Mouse (Mus musculus): ENCODE measurements around the gene Gm10135.
"Not testable (repeated sequence)": the region's sequence is repeated elsewhere in the genome, so short reads cannot be mapped to it uniquely, and the experiment has no call there.

Gm10135 gene

DNA sequence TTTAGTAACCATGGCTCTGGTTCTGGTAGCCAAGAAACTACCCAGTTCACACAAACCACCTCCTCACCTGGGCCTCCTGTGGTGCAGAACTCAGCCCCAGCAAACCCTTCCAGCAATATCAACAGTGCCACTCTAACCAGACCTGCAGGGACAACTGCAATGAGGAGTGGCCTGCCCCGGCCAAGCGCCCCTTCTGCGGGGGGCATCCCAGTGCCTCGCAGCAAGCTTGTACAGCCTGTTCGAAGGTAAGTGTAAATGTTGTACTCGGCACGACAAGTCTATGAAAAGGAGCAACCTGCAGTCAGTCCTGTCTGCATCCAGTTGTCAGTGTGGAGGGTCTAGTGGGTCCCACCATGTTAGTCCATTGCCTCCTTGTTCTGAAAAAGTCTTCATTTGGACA is at the start of gene Gm10135:
Gm10135 (minus strand) TSS at position 101 of the 400 bp plus-strand sequence.
- no peak for DNase-seq (ENCODE audit: low spot score in 2 of 2)

GRCm38 (mm10) chr5:73023801-73024200 is 49.3 kb upstream of the Gm10135 start:
- no peak for DNase-seq (ENCODE audit: low spot score in 2 of 2)

DNA sequence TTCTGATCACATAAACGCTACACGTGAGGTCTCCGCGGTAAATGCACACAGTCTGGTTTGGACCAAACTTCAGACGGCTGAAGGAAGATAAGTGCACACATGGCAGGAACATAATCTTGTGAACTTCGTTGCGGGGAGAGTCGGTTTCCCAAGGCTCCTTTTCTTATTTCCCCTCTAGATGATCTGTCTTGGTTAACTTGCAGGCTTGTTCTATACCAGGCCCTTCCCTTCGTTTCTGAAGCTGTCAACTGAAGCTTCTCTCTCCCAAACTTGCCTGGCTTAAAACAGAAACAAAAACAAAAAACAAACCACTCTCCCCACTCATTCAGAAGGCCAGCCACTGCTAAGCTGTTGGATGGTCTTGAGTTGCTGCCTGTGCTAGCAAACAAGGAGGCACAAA is 40.2 kb upstream of the Gm10135 start:
- DNase-seq (ENCODE audit: low spot score in 2 of 2) = no peak

DNA sequence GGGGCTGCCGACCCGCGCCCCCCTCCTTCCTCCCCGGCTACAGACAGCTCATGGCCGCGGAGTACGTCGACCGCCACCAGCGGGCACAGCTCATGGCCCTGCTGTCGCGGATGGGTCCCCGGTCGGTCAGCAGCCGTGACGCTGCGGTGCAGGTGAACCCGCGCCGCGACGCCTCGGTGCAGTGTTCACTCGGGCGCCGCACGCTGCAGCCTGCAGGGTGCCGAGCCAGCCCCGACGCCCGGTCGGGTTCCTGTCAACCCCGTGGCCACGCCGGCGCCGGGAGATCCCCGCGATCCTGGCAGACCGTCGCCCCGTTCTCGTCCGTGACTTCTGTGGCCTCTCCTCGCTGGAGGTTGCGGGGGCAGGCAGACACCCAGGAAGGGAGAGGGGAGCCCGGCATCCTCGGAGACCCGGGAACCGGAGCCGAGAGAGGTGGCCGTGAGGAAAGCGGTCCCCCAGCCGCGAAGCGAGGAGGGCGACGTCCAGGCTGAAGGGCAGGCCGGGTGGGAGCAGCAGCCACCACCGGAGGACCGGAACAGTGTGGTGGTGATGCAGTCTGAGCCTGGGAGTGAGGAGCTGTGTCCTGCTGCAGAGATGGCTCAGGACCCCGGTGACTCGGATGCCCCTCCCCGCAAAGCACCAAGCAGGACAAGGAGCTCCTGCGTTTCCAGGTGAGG is 39.2 kb upstream of the Gm10135 start:
- not testable (repeated sequence) for DNase-seq (ENCODE audit: low spot score in 2 of 2)

DNA sequence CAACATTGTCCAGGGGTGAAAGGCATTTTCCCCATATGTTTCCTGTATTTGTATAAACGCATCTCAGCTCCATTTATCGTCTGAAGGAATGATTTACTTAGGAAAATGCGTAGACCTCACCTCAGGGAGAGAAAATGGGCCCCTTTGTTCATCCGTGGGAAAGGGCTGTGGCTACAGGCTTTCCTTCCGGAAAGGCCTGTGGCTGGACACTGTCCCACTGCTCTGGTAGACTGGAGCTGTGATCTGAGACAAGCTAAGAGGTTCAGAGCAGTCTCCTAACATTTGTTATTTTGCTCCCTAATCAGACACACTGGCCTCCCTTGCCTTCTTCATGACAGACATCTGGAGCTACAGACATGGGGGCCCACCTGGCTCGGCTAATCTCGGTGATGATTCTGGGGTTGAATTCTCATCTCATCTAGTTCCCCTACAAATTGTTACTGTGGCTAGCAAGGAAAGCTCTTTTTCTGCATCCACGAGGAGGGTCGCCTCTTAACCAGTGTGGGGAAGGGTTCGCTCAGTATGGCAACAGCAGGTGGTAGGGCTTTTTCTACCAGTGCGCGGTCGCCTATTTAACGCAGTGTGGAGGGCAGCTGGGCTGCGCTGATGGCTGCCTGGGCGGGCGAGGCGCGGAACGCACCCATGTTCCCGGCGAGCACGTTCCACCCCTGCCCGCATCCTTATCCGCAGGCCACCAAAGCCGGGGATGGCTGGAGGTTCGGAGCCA is 38.5 kb upstream of the Gm10135 start:
- DNase-seq (ENCODE audit: low spot score in 2 of 2) = not testable (repeated sequence)

DNA sequence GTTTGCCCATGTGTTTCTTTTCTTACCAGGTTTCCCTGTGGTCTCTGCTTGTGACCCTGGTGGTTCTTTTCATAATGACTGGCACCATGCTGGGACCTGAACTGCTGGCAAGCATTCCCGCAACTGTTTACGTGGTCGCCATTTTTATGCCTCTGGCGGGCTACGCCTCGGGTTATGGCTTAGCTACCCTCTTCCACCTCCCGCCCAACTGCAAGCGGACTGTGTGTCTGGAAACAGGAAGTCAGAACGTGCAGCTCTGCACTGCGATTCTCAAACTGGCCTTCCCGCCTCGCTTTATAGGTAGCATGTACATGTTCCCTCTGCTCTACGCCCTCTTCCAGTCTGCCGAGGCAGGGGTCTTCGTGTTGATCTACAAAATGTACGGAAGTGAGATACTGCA is 37.3 kb upstream of the Gm10135 start:
- DNase-seq (ENCODE audit: low spot score in 2 of 2) = not testable (repeated sequence)

- not testable (repeated sequence) for DNase-seq (ENCODE audit: low spot score in 2 of 2)
Observed at GRCm38 (mm10) chr5:73008230-73008629, 33.7 kb upstream of the Gm10135 start.

DNA sequence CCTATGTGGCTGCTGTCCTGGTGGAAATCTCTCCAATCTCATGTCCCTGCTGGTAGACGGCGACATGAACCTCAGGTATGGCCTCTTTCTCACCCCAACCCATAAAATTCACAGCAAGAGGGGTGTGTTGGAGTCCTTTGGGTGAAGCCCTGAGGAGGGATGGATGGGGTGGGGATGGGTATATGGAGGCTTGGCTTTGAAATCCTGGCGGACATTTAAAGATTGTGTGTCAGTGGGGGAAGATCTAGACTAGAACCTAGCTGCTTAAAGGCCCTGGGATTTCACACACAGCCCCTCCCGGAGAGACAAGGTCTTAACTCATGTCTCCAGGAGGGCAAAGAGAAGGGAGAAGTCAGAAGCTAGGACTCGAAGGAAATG is 33.1 kb upstream of the Gm10135 start:
- no peak for DNase-seq (ENCODE audit: low spot score in 2 of 2)

DNA sequence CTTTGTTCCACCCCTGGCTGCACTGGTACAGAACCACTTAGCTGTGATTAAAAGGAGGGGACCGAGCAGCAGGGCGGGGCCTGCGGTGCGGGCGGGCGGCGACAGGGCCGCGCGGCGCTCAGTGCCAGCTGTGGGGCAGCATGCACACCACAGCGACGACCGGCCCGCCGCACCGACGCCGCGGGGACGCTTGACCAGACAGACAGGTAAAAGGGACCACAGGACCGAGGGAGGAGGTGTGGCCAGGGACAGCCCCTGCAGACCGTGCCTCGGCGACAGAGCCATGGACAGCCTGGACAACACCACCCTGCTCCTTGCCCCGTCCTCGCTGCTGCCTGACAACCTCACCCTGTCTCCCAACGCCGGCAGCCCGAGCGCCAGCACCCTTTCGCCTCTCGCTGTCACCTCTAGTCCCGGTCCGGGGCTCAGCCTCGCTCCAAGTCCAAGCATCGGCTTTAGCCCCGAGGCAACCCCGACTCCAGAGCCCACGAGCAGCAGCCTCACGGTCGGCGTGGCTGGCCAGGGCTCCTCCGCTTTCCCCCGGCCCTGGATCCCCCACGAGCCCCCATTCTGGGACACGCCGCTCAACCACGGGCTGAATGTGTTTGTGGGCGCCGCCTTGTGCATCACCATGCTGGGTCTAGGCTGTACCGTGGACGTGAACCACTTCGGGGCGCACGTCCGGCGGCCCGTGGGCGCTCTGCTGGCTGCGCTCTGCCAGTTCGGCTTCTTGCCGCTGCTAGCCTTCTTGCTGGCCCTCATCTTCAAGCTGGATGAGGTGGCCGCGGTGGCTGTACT is 32.5 kb upstream of the Gm10135 start, which contains the start of gene Slc10a4:
Slc10a4 (plus strand) TSS at position 100 of the 798 bp plus-strand sequence.
- no peak for DNase-seq (ENCODE audit: low spot score in 2 of 2)

DNA sequence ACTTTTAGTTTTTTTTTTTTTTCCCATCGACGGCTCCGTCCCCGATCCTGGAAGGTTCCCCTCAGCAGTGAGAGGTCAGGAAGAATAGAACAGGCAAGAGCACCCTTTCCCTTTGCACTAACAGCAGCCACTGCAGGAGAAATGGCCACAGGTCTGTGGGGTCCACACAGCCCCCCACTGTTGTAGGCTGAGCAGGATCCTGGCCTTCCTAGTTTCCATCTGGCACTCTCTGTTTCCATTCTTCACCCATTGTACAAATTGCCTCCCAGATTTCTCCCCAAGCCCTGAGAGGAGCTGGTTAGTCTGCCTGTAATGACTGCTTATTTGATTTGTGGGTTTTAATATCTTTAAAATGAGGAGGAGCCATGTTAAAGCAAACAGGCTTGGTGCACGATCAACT is 29.5 kb upstream of the Gm10135 start:
- DNase-seq (ENCODE audit: low spot score in 2 of 2) = no peak

GRCm38 (mm10) chr5:72998546-72998945 is 24.0 kb upstream of the Gm10135 start:
- DNase-seq (ENCODE audit: low spot score in 2 of 2) = not testable (repeated sequence)

GRCm38 (mm10) chr5:72995379-72995778 is 20.9 kb upstream of the Gm10135 start:
- no peak for DNase-seq (ENCODE audit: low spot score in 2 of 2)

DNA sequence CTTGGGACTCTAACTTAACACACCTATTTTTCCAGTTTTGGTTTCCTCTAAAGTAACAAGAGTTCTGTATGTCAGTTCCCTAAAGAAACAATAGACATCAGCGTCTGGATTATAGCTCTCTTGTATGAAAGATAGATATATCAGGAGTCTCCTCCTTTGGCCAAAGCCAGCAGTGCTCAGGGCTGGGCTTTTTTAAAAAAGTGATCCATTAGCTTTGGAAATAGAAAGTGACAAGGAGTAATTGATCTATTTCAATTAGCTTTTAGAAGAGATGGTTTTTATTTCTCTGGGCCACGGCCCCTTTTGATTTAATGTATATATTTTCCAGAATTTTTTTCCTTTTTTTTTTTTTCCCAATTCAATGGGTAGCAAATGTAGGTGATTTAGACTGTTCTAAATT is 20.4 kb upstream of the Gm10135 start:
- DNase-seq (ENCODE audit: low spot score in 2 of 2) = no peak

DNA sequence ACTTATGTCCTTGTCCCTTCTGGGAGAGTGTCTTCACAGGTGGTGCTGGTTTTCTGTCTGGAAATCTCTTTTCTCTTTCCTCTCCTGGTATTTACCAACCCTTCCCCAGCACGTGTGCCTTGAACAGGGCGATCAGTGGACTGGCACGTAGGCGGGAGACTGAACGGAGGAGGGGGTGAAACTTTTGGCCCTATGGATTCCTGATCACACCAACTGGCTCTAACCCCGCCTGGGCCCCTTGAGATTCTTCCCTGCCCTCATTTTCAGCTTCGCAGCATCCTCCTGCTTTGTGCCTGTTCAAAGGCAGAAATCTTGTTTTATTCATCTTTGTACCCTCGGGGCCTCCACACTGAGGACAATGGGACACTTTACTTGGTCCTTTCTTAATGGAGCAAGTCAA is 19.9 kb upstream of the Gm10135 start:
- DNase-seq (ENCODE audit: low spot score in 2 of 2) = no peak

DNA sequence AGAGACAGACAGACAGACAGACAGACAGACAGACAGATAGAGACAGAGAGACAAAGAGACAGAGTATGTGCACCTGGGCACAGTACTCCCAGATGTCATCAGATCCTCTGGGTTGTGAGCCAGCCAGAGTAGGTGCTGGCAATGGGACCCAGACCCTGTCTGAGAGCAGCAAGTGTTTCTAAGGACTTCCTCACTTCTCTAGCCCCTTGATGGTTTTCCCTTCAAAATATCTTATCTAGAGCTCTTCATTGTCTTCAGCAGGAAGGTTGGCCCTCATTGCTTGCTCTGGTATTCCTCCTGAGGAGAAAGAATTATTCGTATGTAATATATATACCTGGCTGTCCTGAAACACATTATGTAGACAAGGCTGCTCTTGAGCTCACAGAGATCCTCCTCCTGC is 18.0 kb upstream of the Gm10135 start:
- no peak for DNase-seq (ENCODE audit: low spot score in 2 of 2)

GRCm38 (mm10) chr5:72989756-72990155 is 15.3 kb upstream of the Gm10135 start:
- no peak for DNase-seq (ENCODE audit: low spot score in 2 of 2)

- no peak for DNase-seq (ENCODE audit: low spot score in 2 of 2)
Observed at GRCm38 (mm10) chr5:72987786-72988185, 13.3 kb upstream of the Gm10135 start.

GRCm38 (mm10) chr5:72984091-72984490 is 9.6 kb upstream of the Gm10135 start:
- no peak for DNase-seq (ENCODE audit: low spot score in 2 of 2)

DNA sequence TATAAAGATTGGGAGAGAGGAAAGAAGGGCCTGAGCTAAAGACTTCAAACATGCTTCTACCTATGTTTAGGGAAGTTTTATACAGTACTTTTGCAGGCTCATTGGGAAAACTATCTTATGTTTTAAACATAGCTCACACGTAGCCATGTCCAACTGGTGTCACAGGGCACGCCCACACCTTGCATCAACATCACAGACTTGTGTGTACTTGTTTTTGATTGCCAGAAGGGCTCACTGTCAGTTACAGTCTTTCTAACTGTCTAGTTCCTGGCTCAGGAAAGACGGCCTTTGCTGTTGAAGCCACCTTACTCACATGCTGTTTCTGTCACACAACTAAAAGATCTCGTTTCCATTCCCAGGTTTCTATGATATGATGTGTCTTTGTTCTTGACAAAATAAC is 2.0 kb upstream of the Gm10135 start:
- no peak for DNase-seq (ENCODE audit: low spot score in 2 of 2)

DNA sequence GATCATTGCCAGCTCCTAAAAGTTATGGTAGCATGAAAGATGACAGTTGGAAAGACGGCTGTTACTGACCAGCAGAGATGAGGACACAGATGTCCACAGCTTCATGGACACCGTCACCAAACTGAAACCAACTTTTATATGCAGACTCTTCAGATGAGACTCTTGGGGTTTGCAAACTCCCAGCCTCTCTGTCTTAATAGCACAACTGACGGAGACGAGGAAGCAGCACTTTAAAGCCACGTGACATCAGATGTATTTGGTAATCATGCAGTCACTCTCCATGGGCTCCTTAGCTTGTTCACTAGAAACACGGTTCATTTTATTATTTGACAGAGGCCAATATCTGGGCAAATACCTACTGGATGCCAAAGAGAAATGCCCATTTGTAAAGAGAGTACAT is 1.5 kb upstream of the Gm10135 start:
- DNase-seq (ENCODE audit: low spot score in 2 of 2) = no peak

DNA sequence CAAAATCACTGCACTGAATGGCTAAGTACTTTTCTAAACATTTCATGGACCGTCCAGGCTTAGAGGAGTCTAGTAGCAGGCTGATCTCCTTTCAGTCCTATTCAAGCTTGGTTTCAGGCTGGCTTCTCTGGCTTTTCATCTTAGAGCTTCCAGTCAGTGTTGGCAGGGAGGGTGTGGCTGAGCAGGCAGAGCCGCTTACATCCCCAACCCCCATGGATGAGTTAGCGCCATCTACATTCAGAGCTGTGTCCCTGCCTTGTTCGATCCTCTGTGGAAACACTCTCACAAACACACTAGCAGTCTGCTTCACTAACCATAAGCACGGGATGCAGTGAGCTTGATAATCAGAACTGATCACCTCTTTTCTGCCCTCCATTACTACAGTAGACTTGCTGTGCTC is 1.6 kb downstream of the Gm10135 start:
- no peak for DNase-seq (ENCODE audit: low spot score in 2 of 2)

DNA sequence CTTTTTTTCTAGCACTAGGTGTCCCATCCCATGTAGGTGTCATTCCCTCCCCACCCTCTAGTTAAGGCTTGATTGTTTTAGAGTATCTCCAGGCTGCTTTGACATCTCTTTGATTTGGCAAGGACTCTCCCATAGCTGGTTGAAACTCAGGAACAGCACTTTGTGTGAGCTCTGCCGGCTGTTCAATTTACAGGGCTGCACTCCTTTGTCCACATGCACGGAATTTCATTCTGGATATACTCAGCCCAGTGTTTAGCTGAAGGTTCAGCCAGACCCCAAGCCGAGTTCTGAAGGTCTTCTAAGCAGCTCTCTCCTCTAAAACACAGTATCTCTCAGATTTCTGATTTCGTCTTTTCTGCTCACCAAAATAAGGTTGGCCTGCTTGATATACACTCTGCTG is 2.1 kb downstream of the Gm10135 start:
- DNase-seq (ENCODE audit: low spot score in 2 of 2) = no peak

- DNase-seq (ENCODE audit: low spot score in 2 of 2) = no peak
Observed at GRCm38 (mm10) chr5:72965706-72966105, 8.8 kb downstream of the Gm10135 start.

All from right cerebral cortex, postnatal 36 days (tissue).